Mouse (Mus musculus) B cell, adult (primary cell): ENCODE measurements around the gene Ssbp3. TPM values are rescaled to one million over a fixed set of nuclear protein-coding genes. Genes with fewer than 3 reads are reported as not detected.

ENCODE experiments used
- total RNA-seq: library from RNA; stranded (reverse); gene quantifications from 4 replicates; pipeline ENCODE4 v1.2.4, GENCODE M21; 2023; ENCODE audit not compliant: inconsistent age

The Ssbp3 gene
- total RNA-seq: 33.4 to 38.9 TPM (median 37.1 TPM) in 4 replicates

DNA sequence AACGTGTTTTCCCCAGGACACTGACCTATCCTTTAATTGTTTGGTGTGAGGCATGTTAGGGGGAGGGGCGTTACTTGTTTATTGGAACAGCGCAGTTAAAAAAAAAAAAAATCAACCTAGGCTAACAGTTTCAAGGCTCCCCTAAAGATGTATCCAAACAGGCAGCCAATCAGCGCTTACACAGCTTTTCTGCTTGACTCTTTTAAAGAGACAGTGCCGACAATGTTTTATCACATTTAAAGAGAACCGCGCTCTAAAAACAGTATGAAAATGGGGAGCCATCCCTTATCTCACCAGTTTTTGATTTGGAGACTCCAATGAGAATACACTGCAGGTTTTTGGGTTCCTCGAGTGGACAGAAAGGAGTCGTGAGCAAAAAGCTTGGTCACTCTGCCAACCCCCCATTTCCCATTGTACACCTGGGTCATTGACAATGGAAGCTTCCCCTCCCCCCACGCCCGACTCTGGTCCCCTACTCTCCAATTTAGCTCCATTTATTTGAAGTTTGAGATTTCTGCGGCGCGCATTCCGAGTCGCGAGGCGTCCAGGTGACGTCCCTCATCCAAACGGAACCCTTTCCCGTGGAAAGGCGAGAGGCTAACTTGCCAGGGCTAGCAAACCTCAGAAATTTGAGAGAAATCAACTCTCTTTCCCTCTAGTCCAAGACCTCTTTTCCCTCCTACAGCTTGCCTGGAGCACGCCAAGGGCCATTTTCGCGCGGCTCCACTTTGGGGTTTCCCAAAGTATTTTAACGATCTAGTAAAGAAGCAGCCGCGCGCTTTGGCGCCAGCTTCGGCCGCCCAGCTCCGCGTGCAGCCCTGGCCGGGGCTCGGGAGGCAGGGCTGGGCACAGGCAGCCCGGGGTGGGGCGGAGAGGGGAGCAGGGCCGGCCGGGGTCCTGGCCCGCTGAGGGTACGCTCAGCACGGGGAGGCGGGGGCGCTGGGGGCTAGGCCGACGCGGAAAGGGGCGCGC lies at the start of gene Ssbp3:
Gene Ssbp3, plus strand, starts transcription at position 501 of the 972 bp plus-strand sequence.

DNA sequence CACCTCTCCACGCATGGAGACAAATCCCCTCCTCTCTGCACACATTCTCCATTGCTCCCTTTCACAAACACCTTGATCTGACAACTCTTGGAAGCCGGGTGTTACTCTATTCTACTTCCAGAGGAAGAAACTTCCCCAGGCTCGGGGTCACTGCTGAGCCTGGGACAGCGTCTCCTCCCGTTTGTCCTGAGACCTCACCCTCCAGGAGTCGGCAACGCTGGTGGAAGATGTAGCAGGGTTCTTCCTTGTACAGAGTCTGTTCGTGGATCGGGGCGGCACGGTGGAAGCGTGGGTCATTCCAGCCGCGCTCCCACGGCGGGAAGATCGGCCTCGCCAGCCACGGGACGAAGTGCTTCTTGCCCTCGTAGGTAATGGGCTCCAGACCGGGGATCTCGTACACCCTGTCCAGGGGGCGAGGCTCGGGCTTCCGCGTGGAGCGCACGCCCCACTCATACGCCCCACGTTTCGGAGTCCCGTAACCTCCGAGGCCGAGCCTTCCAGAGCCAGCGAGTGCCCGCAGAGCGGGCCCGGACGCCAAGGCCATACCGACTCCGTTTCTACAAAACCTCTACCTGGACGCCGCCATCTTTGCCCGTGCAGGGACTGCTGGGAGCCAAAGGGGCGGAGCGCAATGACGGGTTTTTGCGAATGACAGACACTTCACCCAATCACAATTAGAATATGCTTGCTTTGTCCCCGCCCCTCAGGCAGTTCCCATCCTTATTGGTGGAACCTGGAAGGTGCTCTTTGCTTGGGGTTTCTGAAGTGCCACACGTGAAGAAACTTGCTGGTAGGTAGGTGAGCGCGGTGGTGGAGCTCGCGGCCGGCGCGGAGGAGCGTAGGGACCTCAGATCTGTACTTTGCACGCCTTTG lies 156.0 kb downstream of the Ssbp3 start, which contains the start of the genes Mrpl37 and Cyb5rl:
Gene Mrpl37, minus strand, starts transcription at position 617 of the 873 bp plus-strand sequence.
Gene Cyb5rl, plus strand, starts transcription at position 737 of the 873 bp plus-strand sequence.

GRCm38 (mm10) chr4:107096841-107097373 lies 186.4 kb downstream of the Ssbp3 start, which contains the start of gene Cdcp2:
Cdcp2 (plus strand) TSS chr4:107096891.

Other genes starting within 250 kb of the Ssbp3 start
- 37.3 to 46.4 TPM (median 41.6 TPM) in 4 replicates for gene Ttc4, start 231.8 kb upstream of the Ssbp3 start, total RNA-seq
- not detected in 4 replicates for gene Mroh7, start 179.8 kb upstream of the Ssbp3 start, total RNA-seq
- 0.29 TPM in 1 of 4 replicates, not detected in the others for gene Fam151a, start 176.8 kb upstream of the Ssbp3 start, total RNA-seq
- gene Acot11, start 105.7 kb upstream of the Ssbp3 start, total RNA-seq: 2.1 to 3.8 TPM (median 2.9 TPM) in 4 replicates
- gene Mrpl37, start 156.2 kb downstream of the Ssbp3 start, total RNA-seq: 68.1 to 71.2 TPM (median 69.9 TPM) in 4 replicates
- gene Cyb5rl, start 156.3 kb downstream of the Ssbp3 start, total RNA-seq: 9.5 to 14.0 TPM (median 10.8 TPM) in 4 replicates
- not detected in 4 replicates for gene Cdcp2, start 186.2 kb downstream of the Ssbp3 start, total RNA-seq